In the genomic region with DNA sequence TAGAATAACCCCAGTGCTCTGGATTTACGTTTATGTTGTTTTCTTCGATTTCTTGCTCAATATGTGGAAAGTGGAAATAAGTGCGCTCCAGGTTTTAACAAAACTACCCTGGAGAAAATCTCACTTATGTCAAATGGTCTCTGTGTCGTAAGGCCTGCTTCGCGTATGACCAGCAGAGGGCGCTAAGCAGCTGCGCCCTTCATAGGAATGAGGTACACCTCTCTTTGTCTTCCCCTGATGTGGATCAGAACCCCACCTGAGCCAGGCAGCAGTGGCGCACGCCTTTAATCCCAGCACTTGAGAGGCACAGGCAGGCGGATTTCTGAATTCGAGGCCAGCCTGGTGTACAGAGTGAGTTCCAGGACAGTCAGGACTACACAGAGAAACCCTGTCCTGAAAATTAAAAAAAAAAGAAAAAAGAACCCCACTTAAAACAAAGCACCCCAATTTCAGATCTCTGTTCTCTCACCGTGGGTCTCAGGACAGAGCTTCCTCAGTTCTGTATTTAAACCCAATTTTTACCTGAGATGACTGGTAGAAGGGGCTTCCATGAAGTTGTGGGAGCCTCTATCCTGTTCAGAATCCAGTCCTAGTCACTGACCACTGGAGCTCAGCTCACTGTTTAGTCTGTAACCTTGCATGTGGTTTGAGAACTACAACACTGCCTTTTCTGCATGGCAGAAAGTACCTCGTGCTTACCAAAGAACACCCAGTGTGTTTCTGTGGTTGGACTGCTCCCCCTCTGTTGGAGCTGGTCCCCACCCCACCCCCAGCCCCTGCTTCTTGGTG, we compare ENCODE assay signal across 9 mouse cellular contexts. TPM values are rescaled to one million over a fixed set of nuclear protein-coding genes. Genes with fewer than 3 reads are reported as not detected.
DNase-seq lines count a peak whose midpoint lies in the region; ATAC-seq and TF ChIP-seq lines count a peak whose summit lies in the region.
"Had no signal": no experiment of that assay in that cellular context is flagged by ENCODE, and none has a peak within 500 bp of the region (broad histone marks: within the 10 kb centered on the region; RNA-seq: fewer than 3 reads in every experiment).

No protein-coding gene starts in this region.

- peak; percentile 91 for TF ChIP-seq CTCF in brain, embryonic 14.5 days (IDR thresholded peaks at IDR 0.05; ENCODE audit: borderline replicate concordance, extremely low read depth, insufficient read depth, insufficient read length)

- H3K4me1 ChIP-seq in forebrain, embryonic 13.5 days = no peaks in the 10 kb centered on the region
- no peaks in the 10 kb centered on the region for H3K4me1 ChIP-seq in limb, embryonic 11.5 days (ENCODE audit: control insufficient read depth, insufficient read depth, low read length)

- peak; percentile 89 for ATAC-seq in forebrain, embryonic 13.5 days
- peak; percentile 79 for ATAC-seq in limb, embryonic 11.5 days (ENCODE audit: insufficient number of reproducible peaks, low FRiP score, low TSS enrichment, low read depth)

- no peak overlapping the region for H3K27ac ChIP-seq in forebrain, embryonic 13.5 days
- no peak overlapping the region for H3K27ac ChIP-seq in limb, embryonic 11.5 days (replicated peaks; ENCODE audit: low read depth, low read length)

- no peaks in the 10 kb centered on the region for H3K27me3 ChIP-seq in forebrain, embryonic 13.5 days
- no peaks in the 10 kb centered on the region for H3K27me3 ChIP-seq in limb, embryonic 11.5 days (ENCODE audit: control insufficient read depth, insufficient read depth, low read length)

- H3K36me3 ChIP-seq in forebrain, embryonic 13.5 days (ENCODE audit: poor library complexity, severe bottlenecking) = no peaks in the 10 kb centered on the region
- H3K36me3 ChIP-seq in limb, embryonic 11.5 days (ENCODE audit: control insufficient read depth, insufficient read depth, low read length) = no peaks in the 10 kb centered on the region

- H3K9ac ChIP-seq in forebrain, embryonic 13.5 days = no peak overlapping the region
- no peak overlapping the region for H3K9ac ChIP-seq in limb, embryonic 11.5 days (ENCODE audit: low read length)

- H3K9me3 ChIP-seq in forebrain, embryonic 13.5 days (replicated peaks) = no peaks in the 10 kb centered on the region
- H3K9me3 ChIP-seq in limb, embryonic 11.5 days (ENCODE audit: control insufficient read depth, low read length) = no peaks in the 10 kb centered on the region

- H3K4me2 ChIP-seq in forebrain, embryonic 13.5 days = peak overlapping the region; percentile 44
- no peak overlapping the region for H3K4me2 ChIP-seq in limb, embryonic 11.5 days (ENCODE audit: low read depth, severe bottlenecking)

- no peak overlapping the region for H3K4me3 ChIP-seq in forebrain, embryonic 13.5 days
- no peak overlapping the region for H3K4me3 ChIP-seq in limb, embryonic 11.5 days (ENCODE audit: low read depth, low read length)
- H3K4me3 ChIP-seq: myocyte had no signal

- WGBS in forebrain, embryonic 13.5 days = 23% methylated on average over 14 of the region's 14 CpGs
- WGBS in limb, embryonic 11.5 days = 29% methylated on average over 14 of the region's 14 CpGs

- no peak for TF ChIP-seq POLR2A in brain, embryonic 14.5 days (IDR thresholded peaks at IDR 0.05; ENCODE audit: borderline replicate concordance, extremely low read depth, insufficient read depth, insufficient read length, poor library complexity, severe bottlenecking)

- peak; percentile 19 to 32 for DNase-seq in left cerebral cortex, adult 18-20 months (ENCODE audit: low spot score in 2 of 2)
- no peak for DNase-seq in left cerebral cortex, adult 11 months (ENCODE audit: low spot score)
- peak; percentile 82 for DNase-seq in brain, embryonic 14.5 days (ENCODE audit: low read depth)
- DNase-seq in induced T-regulatory cell, adult 2 months (ENCODE audit: low read depth) = peak; percentile 54
- DNase-seq in limb, embryonic 11.5 days (ENCODE audit: low spot score) = peak; percentile 81
- DNase-seq in naive thymus-derived CD4-positive, alpha-beta T cell, adult 2 months (ENCODE audit: low read depth) = peak; percentile 33
- peak; percentile 33 for DNase-seq in thymus, postnatal 14 days

RNA-seq across cellular contexts. Expression of a gene that starts 33.3 kb away (rescaled TPM):
- total RNA-seq in left cerebral cortex, adult 18-20 months (2021) = 1 to 10 TPM; 1.5 to 2.0 TPM
- polyA plus RNA-seq in brain, embryonic 14.5 days (2012; rRNA removed) = 1.1 and 1.2 TPM in 2 replicates
- polyA plus RNA-seq in forebrain, embryonic 13.5 days (2015; fragmentation: Nextera tagmentation; extraction: Ambion mirVana) = 0.05 and 0.10 TPM in 2 replicates
- polyA plus RNA-seq in limb, embryonic 11.5 days (2014; fragmentation: Nextera tagmentation; extraction: Ambion mirVana) = 0.16 TPM in 1 of 2 replicates, not detected in the other
- polyA plus RNA-seq: myocyte had no signal

RNA-seq across cellular contexts. Expression of a gene that starts 47.6 kb away (rescaled TPM):
- not detected for total RNA-seq in left cerebral cortex, adult 18-20 months (2021)
- polyA plus RNA-seq in brain, embryonic 14.5 days (2012; rRNA removed) = 0.24 and 0.25 TPM in 2 replicates
- polyA plus RNA-seq in forebrain, embryonic 13.5 days (2015; fragmentation: Nextera tagmentation; extraction: Ambion mirVana) = 0.08 TPM in 1 of 2 replicates, not detected in the other
- polyA plus RNA-seq in limb, embryonic 11.5 days (2014; fragmentation: Nextera tagmentation; extraction: Ambion mirVana) = not detected in 2 replicates
- polyA plus RNA-seq: myocyte had no signal
